Mouse (Mus musculus): ENCODE measurements around the gene Ubap2.

DNA sequence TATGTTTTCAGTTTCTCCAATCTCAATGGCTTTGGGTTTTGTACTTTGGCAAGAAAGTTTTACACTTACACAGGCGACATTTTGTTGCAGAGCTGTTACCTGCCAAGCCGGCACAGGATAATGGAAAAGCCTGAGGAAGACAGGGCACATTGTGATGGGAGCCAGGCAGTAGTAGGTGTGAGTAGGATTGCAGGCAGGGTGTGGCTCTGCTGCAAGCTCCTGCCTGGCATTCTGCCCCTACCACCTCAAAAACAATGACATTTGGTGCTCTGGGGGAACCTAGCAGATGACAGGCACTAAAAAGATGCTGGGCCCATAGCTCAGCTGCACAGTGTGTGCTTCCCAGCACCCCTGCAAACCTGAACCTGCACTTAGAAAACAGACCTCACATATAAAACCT, 85.1 kb downstream of the Ubap2 start:
- TF ChIP-seq CTCF (IDR thresholded peaks at IDR 0.05; ENCODE audit: control insufficient read depth, insufficient read depth, insufficient replicate concordance, low read depth, low read length) = no peak
- no peak for TF ChIP-seq POLR2A (IDR thresholded peaks at IDR 0.05; ENCODE audit: control insufficient read depth, low read depth, low read length)

All from testis, adult 2 months (tissue).